Mouse (Mus musculus) midbrain, embryonic 14.5 days (tissue): Measurements from ENCODE around the gene Calml3. TPM values are rescaled to one million over a fixed set of nuclear protein-coding genes. Genes with fewer than 3 reads are reported as not detected.

ENCODE experiments used
- ATAC-seq: fragments of 200-750 bp; cut with Nextera tagmentation; 2 replicates; pipeline ENCODE4 v1.8.0; 2017; ENCODE audit warnings: moderate number of reproducible peaks, moderate library complexity; ENCODE audit not compliant: low FRiP score, low TSS enrichment
- DNase-seq: peaks from one replicate; pipeline ENCODE4 v3.0.0-alpha.2; 2015
- H3K27ac ChIP-seq: fragments of 300-500 bp; sonication (generic); replicated peaks from 2 replicates; pipeline ENCODE4 v1.5.1; 2014; ENCODE audit warnings: mild to moderate bottlenecking, low read depth, low read length, moderate library complexity
- H3K27me3 ChIP-seq: fragments of 300-500 bp; sonication (generic); 2 replicates; pipeline ENCODE4 v1.6.1; 2014; ENCODE audit warnings: low read length, control low read depth, mixed read lengths; ENCODE audit not compliant: control insufficient read depth, insufficient read depth
- H3K36me3 ChIP-seq: fragments of 300-500 bp; sonication (generic); 2 replicates; pipeline ENCODE4 v1.6.1; 2014; ENCODE audit warnings: low read length, control low read depth; ENCODE audit not compliant: control insufficient read depth, insufficient read depth
- H3K4me1 ChIP-seq: fragments of 300-500 bp; sonication (generic); 2 replicates; pipeline ENCODE4 v1.6.1; 2014; ENCODE audit warnings: mild to moderate bottlenecking, antibody characterized with exemption, low read length, control low read depth; ENCODE audit not compliant: control insufficient read depth, insufficient read depth
- H3K4me2 ChIP-seq: fragments of 300-500 bp; sonication (generic); 2 replicates; pipeline ENCODE4 v1.6.1; 2014; ENCODE audit warnings: mild to moderate bottlenecking, low read length, moderate library complexity
- H3K4me3 ChIP-seq: fragments of 300-500 bp; sonication (generic); replicated peaks from 2 replicates; pipeline ENCODE4 v1.5.1; 2014; ENCODE audit warnings: low read depth, low read length
- H3K9ac ChIP-seq: fragments of 300-500 bp; sonication (generic); replicated peaks from 2 replicates; pipeline ENCODE4 v1.6.1; 2014; ENCODE audit warnings: mild to moderate bottlenecking, low read length, moderate library complexity
- H3K9me3 ChIP-seq: fragments of 300-500 bp; sonication (generic); 2 replicates; pipeline ENCODE4 v1.6.1; 2016; ENCODE audit warnings: low read length, control low read depth, mixed read lengths; ENCODE audit not compliant: control insufficient read depth
- WGBS: fragments of 180-500 bp; shearing (Covaris S2); extraction: QIAGEN DNeasy Blood & Tissue Kit; methylation state at CpG from one replicate; pipeline ENCODE4 v1.1.7; 2014; 5-methylcytosine and 5-hydroxymethylcytosine counted together
- polyA plus RNA-seq: library from polyadenylated mRNA; unstranded; fragments of >200 nt; fragmentation: Nextera tagmentation; extraction: Ambion mirVana; gene quantifications from 2 replicates; pipeline ENCODE4 v1.2.1, GENCODE M21; 2014

Gene Calml3
- polyA plus RNA-seq, 1 experiment from 2014 or later = not detected

GRCm38 (mm10) chr13:3777216-3777912 is 26.8 kb downstream of the Calml3 start:
- no peak for ATAC-seq

DNA sequence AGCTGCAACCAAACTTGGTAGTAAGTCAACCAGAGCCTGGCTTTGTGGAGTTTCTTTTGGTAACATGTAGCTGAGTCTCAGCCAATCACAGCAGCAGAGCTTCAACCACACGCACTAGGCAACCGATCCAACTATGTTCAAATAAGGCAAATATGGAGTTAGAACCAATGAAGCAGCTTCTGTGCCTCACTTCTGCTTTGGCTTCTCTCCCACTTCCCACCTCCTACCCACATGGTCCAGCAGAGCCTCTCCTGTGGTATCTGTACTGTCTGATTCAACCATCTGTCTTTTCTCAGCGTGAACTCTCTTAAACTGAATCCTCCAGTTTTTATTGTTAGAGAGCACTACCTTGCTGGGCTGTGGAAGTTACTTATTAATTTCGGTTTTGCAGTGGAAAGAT is 27.7 kb downstream of the Calml3 start:
- DNase-seq (no peak), ATAC-seq (no peak)
- H3K4me3 ChIP-seq = no peak overlapping the region
- H3K36me3 ChIP-seq = no peaks in the 10 kb centered on the region
- H3K9me3 ChIP-seq = no peaks in the 10 kb centered on the region
- H3K9ac ChIP-seq = no peak overlapping the region
- 91% methylated on average over 4 of the region's 4 CpGs for WGBS
- H3K27me3 ChIP-seq = no peaks in the 10 kb centered on the region
- no peak overlapping the region for H3K4me2 ChIP-seq
- no peak overlapping the region for H3K27ac ChIP-seq
- H3K4me1 ChIP-seq = no peaks in the 10 kb centered on the region

More at GRCm38 (mm10) chr13:3777216-3777912, 26.8 kb downstream of the Calml3 start:
- H3K27ac ChIP-seq = no peak overlapping the region
- no peak overlapping the region for H3K9ac ChIP-seq
- no peak overlapping the region for H3K4me2 ChIP-seq
- no peak overlapping the region for H3K4me3 ChIP-seq
- 92% methylated on average over 5 of the region's 5 CpGs for WGBS
- no peak for DNase-seq
- no peaks in the 10 kb centered on the region for H3K27me3 ChIP-seq
- no peaks in the 10 kb centered on the region for H3K4me1 ChIP-seq
- H3K36me3 ChIP-seq = no peaks in the 10 kb centered on the region
- H3K9me3 ChIP-seq = no peaks in the 10 kb centered on the region

- no peaks in the 10 kb centered on the region for H3K4me1 ChIP-seq
- no peaks in the 10 kb centered on the region for H3K27me3 ChIP-seq
- H3K4me2 ChIP-seq = no peak overlapping the region
- DNase-seq = no peak
- H3K36me3 ChIP-seq = no peaks in the 10 kb centered on the region
- H3K9ac ChIP-seq = no peak overlapping the region
- no peak overlapping the region for H3K4me3 ChIP-seq
- no peak for ATAC-seq
- H3K9me3 ChIP-seq = no peaks in the 10 kb centered on the region
- WGBS = 88% methylated on average over 4 of the region's 4 CpGs
- H3K27ac ChIP-seq = no peak overlapping the region
Measured at GRCm38 (mm10) chr13:3774991-3775390, 29.1 kb downstream of the Calml3 start.

- H3K9ac ChIP-seq = no peak overlapping the region
- WGBS = 92% methylated on average over 3 of the region's 3 CpGs
- H3K36me3 ChIP-seq = no peaks in the 10 kb centered on the region
- H3K4me2 ChIP-seq = no peak overlapping the region
- H3K27ac ChIP-seq = no peak overlapping the region
- H3K4me3 ChIP-seq = no peak overlapping the region
- no peaks in the 10 kb centered on the region for H3K27me3 ChIP-seq
- H3K9me3 ChIP-seq = no peaks in the 10 kb centered on the region
- H3K4me1 ChIP-seq = no peaks in the 10 kb centered on the region
- ATAC-seq = no peak
- DNase-seq = no peak
Measured at GRCm38 (mm10) chr13:3774280-3774679, 29.8 kb downstream of the Calml3 start.

DNA sequence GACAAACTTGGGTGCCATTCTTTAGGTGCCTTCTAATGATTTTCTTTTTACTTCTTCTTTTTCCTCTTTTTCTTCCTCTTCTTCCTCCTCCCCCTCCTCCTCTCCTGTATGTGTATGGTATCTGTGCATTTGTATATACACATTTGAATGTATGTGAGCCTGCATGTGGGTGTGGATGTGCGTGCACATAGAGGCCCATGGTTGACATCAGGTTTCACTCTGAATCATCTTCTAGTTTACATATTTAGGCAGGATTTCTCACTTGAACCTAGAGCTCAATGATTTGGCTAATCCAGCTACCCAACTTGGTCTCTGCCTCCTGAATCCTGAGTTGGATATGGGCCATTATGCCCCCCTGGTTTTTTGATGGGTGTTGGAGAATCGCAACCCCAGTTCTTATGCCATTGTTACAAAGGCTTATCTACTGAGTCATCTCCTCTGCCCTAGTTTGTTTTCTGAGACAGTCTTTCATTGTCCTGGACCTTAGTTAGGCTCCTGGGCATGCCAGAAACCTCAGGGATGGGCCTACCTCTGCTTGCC is 30.9 kb downstream of the Calml3 start:
- 95% methylated on average over 2 of the region's 2 CpGs for WGBS
- ATAC-seq = no peak
- Histone ChIP-seq H3K9me3 (no peaks in the 10 kb centered on the region), H3K9ac (no peak overlapping the region), H3K4me2 (no peak overlapping the region), H3K27me3 (no peaks in the 10 kb centered on the region), H3K27ac (no peak overlapping the region), H3K4me1 (no peaks in the 10 kb centered on the region), H3K36me3 (no peaks in the 10 kb centered on the region), H3K4me3 (no peak overlapping the region)
- DNase-seq = no peak

DNA sequence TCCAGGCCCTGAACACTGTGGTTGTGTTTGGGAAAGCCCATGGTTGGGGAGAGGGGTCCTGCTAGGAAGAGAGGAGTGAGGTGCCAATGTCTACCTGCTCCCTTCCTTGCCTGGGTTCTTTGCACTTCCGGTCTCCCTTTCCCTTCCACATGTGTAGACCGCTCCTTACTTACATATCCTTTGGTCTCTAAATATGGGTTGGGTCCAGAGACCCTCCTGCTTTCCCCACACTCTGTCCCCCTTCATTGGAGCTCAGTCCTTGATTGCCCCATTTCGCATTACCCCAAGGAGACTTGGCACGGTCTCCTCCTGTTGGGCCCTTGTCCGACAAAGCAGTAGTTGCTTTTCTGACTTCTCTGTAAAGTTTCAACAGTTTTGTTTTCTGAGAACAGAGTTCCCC is 32.9 kb downstream of the Calml3 start:
- H3K9ac ChIP-seq = no peak overlapping the region
- no peaks in the 10 kb centered on the region for H3K36me3 ChIP-seq
- DNase-seq (no peak), ATAC-seq (no peak)
- no peaks in the 10 kb centered on the region for H3K4me1 ChIP-seq
- no peaks in the 10 kb centered on the region for H3K9me3 ChIP-seq
- no peak overlapping the region for H3K27ac ChIP-seq
- WGBS = 96% methylated on average over 5 of the region's 5 CpGs
- H3K27me3 ChIP-seq = no peaks in the 10 kb centered on the region
- no peak overlapping the region for H3K4me2 ChIP-seq
- no peak overlapping the region for H3K4me3 ChIP-seq

GRCm38 (mm10) chr13:3770170-3771024 is 33.7 kb downstream of the Calml3 start:
- H3K27me3 ChIP-seq = no peaks in the 10 kb centered on the region
- WGBS = 82% methylated on average over 11 of the region's 11 CpGs
- no peak overlapping the region for H3K4me2 ChIP-seq
- ATAC-seq (no peak), DNase-seq (peak; percentile 46)
- H3K4me1 ChIP-seq = no peaks in the 10 kb centered on the region
- no peak overlapping the region for H3K4me3 ChIP-seq
- H3K9me3 ChIP-seq = no peaks in the 10 kb centered on the region
- H3K36me3 ChIP-seq = no peaks in the 10 kb centered on the region
- no peak overlapping the region for H3K27ac ChIP-seq
- H3K9ac ChIP-seq = no peak overlapping the region

DNA sequence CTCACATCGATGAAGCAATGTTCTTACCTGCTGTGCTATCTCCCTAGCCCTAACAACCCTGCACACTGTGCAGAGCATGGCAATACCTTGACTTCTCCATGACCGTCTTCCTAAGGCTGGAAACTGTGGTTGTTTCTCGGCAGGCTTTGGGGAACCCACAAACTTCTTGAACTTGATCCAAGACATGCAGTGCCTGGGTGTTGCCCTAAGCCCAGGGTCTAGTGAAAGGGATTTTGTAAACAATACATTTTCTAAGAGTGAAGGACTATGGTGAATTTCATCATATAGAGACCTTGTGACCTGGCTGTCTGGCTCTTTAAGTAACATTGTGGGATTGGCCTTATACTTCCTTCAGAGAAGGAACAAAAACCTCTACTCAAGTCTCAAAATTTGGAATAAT is 34.6 kb downstream of the Calml3 start:
- Histone ChIP-seq H3K27ac (no peak overlapping the region), H3K36me3 (no peaks in the 10 kb centered on the region), H3K4me1 (no peaks in the 10 kb centered on the region), H3K4me2 (no peak overlapping the region), H3K9ac (no peak overlapping the region), H3K4me3 (no peak overlapping the region), H3K27me3 (no peaks in the 10 kb centered on the region), H3K9me3 (no peaks in the 10 kb centered on the region)
- WGBS = 89% methylated on average over 3 of the region's 3 CpGs
- ATAC-seq (no peak), DNase-seq (no peak)
